In the genomic region with DNA sequence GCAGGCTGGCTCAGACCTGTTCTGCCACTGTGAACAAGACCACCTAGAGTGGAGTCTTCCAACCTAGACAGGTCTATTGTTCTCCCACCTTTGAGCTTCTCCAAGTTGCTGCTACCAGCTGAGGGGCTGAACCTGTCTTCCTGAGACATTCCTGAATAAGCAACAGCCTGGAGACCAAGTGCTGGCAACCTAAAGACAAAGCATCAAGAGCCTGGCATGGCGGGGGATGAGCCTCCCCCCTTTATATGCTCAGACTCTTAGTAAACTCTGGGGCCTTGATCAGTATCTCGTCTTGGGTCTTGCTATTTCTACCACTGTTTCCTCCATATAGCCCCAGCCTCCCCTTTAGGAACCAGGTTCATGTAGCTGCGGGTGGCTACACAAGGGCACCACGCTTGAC, we compare ENCODE assay signal across 5 mouse cellular contexts.
A peak's percentile ranks its signal among the peaks of the same experiment; 100 is the strongest.
DNase-seq lines count a peak whose midpoint lies in the region; ATAC-seq and TF ChIP-seq lines count a peak whose summit lies in the region.
"Not testable (repeated sequence)": the region's sequence is repeated elsewhere in the genome, so short reads cannot be mapped to it uniquely, and the experiment has no call there.

No protein-coding gene starts in this region.

- not testable (repeated sequence) for H3K36me3 ChIP-seq in kidney, adult 2 months (ENCODE audit: control insufficient read depth, insufficient read depth, low read length); kidney, postnatal 0 days (ENCODE audit: insufficient read depth, low read length)

- H3K9me3 ChIP-seq in kidney, postnatal 0 days (replicated peaks; ENCODE audit: low read length), result not testable (repeated sequence)

- H3K4me3 ChIP-seq in cerebellum, adult 2 months (replicated peaks; ENCODE audit: insufficient read depth, low read depth, low read length); kidney, adult 2 months (ENCODE audit: insufficient read depth, low read depth, low read length); kidney, postnatal 0 days (replicated peaks; ENCODE audit: low read depth, low read length): not testable (repeated sequence)

- not testable (repeated sequence) for H3K4me1 ChIP-seq in cerebellum, adult 2 months (ENCODE audit: control insufficient read depth, insufficient read depth, low read length); kidney, postnatal 0 days (replicated peaks; ENCODE audit: insufficient read depth, low read length)
- H3K4me1 ChIP-seq in kidney, adult 2 months (ENCODE audit: control insufficient read depth, insufficient read depth, low read length), result peaks cover 22% of the 10 kb centered on the region

- 0 out of 2 replicates have a peak overlapping the region, but pooled peaks have one; percentile 21 for H3K27ac ChIP-seq in cerebellum, adult 2 months (ENCODE audit: insufficient read depth, low read length)
- H3K27ac ChIP-seq in kidney, adult 2 months (ENCODE audit: insufficient read depth, low read depth, low read length), result peak overlapping the region; percentile 66
- H3K27ac ChIP-seq in kidney, postnatal 0 days, result 0 out of 2 replicates have a peak overlapping the region, but pooled peaks have one; percentile 25

- DNase-seq in ES-CJ7 (ENCODE audit: low read depth, low spot score), result peak; percentile 86
- DNase-seq in R1 (ENCODE audit: low read depth, low spot score), result peak; percentile 76
- DNase-seq in cerebellum, adult 2 months; kidney, adult 2 months; kidney, postnatal 0 days (ENCODE audit: low spot score): not testable (repeated sequence)

- TF ChIP-seq CTCF in cerebellum, adult 2 months (IDR thresholded peaks at IDR 0.05; ENCODE audit: borderline replicate concordance, insufficient read depth, low read depth, low read length); kidney, adult 2 months (conservative IDR thresholded peaks at IDR 0.05; ENCODE audit: insufficient read depth, insufficient read length, low read depth, low read length); kidney, postnatal 0 days (IDR thresholded peaks at IDR 0.05; ENCODE audit: low read depth): not testable (repeated sequence)

- not testable (repeated sequence) for TF ChIP-seq POLR2A in cerebellum, adult 2 months (IDR thresholded peaks at IDR 0.05; ENCODE audit: borderline replicate concordance, insufficient read depth, low read length); kidney, adult 2 months (IDR thresholded peaks at IDR 0.05; ENCODE audit: low read depth, low read length)

- H3K4me2 ChIP-seq in kidney, postnatal 0 days (ENCODE audit: low read length), result not testable (repeated sequence)

- H3K9ac ChIP-seq in kidney, postnatal 0 days (ENCODE audit: low read depth, low read length), result not testable (repeated sequence)

- not testable (repeated sequence) for H3K27me3 ChIP-seq in cerebellum, adult 2 months (ENCODE audit: control insufficient read depth, insufficient read depth, low read length); kidney, adult 2 months (replicated peaks; ENCODE audit: control insufficient read depth, insufficient read depth, low read length); kidney, postnatal 0 days (ENCODE audit: insufficient read depth, low read length)

- 62% methylated on average over 4 of the region's 4 CpGs for WGBS in cerebellum, adult 2 months
- 60% methylated on average over 4 of the region's 4 CpGs for WGBS in kidney, adult 2 months
- WGBS in kidney, postnatal 0 days, result 81% methylated on average over 4 of the region's 4 CpGs

- ATAC-seq in kidney, postnatal 0 days (replicated peaks; ENCODE audit: low FRiP score, low read depth), result not testable (repeated sequence)
